Mouse (Mus musculus) erythroblast, embryonic 14.5 days (primary cell): ENCODE measurements at regions not wholly inside any gene's neighbourhood (a gene's known extent, or its start where the extent isn't known, plus 50 kb on each side); places are given as distances from the start of the nearest gene placed in this dataset.

Source experiments
- GATA1 ChIP-seq: IDR thresholded peaks from 2 replicates; pipeline ENCODE4 v1.6.1; 2012; ENCODE audit warnings: low read length, inconsistent platforms, mixed read lengths
- TAL1 ChIP-seq: IDR thresholded peaks from 3 replicates; pipeline ENCODE4 v1.6.1; 2012; ENCODE audit warnings: low read length, inconsistent platforms, mixed read lengths

DNA sequence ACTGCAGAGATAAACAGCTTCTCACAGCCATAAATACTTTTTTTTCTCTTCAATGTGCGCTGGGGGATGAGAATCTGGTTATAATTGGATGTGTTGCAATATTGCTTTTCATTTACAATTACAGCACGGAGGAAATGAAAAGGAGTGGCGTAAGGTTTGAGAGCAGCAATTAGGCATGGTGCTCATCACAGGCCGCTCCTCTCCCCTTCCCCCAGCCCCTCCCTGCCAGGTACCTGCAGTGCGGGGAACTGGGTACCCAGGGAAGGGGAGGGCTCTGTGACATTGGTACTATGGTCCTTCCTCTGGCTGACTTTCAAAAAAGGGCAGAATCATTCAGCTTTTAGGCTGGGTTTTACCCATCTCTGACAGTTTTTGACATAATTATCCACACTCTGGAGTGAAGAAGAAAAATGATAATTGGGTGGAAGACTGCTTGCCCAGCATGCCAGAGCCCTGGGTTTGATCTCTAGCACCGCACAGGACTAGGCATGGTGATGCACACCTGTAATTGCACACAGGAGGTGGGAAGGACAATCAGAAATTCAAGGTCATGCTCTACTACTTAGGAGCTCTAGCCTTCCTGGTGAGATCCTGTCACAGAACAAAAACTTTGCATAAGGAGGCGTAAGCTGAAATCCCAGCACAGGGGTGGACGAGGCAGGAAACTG lies 59.1 kb upstream of the Ercc4 start:
- no peak for TF ChIP-seq GATA1
- no peak for TF ChIP-seq TAL1
